Mouse (Mus musculus): ENCODE results near the gene Ugcg.

Ugcg gene

DNA sequence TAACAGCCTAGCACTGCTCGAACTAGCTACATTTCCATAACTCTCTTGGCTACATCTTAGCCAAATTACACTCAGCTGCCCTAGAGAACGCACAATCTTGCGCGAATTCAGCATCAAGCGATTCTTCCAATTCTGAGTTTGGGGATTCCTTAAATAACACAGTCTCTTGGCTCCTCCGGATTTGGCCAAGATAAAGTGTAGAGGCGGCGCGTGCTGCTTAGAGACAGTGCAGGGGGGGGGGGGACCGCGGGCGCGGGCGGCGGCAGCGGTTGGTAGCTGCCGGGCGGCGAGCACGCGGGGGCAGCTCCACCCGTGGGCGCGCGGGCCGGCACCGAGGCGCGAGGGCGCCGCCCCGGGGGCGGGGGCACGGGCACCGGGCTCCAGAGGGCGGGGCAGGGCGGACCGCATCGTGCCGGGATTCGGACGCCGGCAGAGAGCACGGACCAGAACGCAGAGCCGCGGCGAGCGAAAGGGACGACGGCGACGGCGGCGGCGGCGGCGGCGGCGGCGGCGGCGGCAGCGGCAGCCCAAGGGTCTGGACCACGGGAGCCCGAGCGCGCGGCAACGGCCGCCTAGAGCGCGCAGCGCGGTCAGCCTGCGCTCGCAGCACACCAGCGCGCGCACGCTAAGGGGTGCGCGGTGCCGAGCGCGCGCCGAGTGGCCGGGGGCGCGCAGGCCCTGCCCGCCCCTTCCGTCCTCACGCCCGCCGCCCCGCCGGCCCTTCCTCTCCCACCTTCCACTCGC, at the start of gene Ugcg:
Gene Ugcg, plus strand, starts transcription at position 456 of the 744 bp plus-strand sequence.
- peak; percentile 82 for DNase-seq (ENCODE audit: low spot score)

GRCm38 (mm10) chr4:59149043-59149442, 40.0 kb upstream of the Ugcg start:
- DNase-seq (ENCODE audit: low spot score), result peak; percentile 47

DNA sequence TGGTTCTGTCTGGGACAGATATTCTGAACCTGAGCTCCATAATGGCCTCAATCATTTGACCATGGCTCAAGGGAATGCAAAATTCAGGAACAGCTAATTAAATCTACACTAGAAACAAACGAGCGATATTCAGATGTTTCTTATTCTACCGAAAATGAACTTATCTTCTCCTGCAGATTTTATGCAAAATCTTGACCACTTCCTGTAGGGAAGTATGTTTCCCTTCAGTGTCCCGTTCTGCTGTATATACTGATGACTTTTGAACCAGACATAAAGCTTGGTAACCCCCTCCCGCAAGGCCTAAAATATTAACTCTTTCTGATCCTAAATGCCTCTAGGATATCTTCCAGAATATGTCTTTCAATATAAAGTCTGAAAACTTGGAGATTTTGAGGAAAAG, 38.1 kb upstream of the Ugcg start:
- DNase-seq (ENCODE audit: low spot score), result no peak

DNA sequence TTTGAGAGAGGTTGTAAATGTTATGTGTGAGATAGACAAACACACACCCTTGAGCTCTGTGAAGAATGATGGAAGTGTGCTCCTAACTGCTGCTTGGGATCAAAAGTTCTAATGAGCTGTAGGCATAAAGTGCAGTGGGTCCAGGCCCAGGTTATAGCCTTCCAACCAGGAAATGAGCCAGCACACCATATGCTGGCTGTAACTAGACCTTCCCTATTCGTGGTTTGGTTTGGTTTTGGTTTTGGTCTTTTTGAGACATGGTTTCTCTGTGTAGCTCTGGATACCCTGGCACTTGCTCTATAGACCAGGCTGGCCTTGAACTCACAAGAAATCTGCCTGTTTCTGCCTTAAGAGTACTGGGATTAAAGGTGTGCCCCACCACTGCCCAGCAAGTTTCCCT, 37.1 kb upstream of the Ugcg start:
- no peak for DNase-seq (ENCODE audit: low spot score)

DNA sequence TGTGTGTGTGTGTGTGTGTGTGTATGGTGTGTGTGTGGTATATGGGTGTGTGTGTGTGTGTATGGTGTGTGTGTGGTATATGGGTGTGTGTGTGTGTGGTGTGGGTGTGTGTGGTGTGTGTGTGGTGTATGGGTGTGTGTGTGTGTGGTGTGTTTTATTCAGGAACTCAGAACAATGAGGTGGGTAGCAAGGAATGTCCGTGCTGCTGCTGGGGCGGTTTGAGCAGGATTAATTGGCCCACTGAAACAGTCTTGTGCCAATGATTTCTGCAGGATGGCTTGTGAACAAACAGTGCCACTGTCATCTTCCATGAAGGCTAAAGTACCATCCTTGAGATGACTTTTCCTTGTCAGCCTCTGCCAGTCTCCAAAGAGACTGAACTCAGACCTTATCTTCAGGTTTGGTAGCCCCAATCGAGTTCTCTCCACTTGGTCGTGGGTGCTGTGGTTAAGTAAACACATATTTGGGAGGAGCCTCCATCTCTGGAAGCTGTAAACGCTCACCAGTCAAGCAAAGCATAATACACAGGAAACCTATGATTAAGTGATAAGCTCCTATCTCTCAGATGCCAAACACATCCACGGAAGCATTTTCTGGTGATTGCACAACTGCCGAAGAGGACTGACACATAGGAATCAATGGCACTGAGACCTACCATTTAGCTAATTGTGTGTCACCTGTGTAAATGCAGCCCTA, 32.0 kb upstream of the Ugcg start:
- DNase-seq (ENCODE audit: low spot score), result peak; percentile 24

- DNase-seq (ENCODE audit: low spot score), result no peak
These were observed 31.4 kb upstream of the Ugcg start for GRCm38 (mm10) chr4:59157654-59158053.

GRCm38 (mm10) chr4:59160289-59160688, 28.8 kb upstream of the Ugcg start:
- DNase-seq (ENCODE audit: low spot score), result no peak

DNA sequence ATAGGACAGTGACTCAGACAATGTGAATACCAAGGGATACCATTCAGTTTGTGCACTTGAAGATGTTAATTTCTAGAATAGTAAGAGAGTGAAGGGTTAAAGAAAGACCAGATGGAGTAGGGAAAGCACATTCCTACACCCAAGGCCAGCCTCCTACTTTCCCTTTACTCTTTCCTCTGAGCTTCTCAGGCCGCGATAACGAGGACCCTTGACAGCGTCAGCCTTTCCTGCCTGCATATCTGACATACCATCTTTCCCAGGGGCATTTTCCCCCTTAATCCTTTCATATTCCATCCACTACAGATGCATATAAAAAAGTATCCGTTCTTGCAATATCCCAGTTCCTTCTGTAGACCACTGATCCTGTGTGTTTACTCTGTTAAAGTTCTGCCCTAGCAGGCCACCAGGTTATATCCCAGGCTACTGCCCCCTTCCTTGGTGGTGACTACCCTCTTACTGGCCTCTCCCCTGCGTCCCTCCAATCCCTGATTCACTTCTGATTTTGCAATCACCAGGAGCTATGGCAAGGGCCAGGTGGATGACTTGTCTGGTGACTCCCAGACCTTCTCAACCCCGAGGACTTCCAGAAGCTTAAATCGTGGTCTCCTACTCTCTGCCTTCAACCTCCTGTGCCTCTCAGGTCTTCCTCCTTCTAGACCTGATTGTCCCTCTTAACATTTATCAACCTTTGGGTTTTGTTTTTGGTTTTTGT, 27.9 kb upstream of the Ugcg start:
- DNase-seq (ENCODE audit: low spot score), result no peak

- no peak for DNase-seq (ENCODE audit: low spot score)
These were observed 25.0 kb upstream of the Ugcg start for GRCm38 (mm10) chr4:59164034-59164433.

DNA sequence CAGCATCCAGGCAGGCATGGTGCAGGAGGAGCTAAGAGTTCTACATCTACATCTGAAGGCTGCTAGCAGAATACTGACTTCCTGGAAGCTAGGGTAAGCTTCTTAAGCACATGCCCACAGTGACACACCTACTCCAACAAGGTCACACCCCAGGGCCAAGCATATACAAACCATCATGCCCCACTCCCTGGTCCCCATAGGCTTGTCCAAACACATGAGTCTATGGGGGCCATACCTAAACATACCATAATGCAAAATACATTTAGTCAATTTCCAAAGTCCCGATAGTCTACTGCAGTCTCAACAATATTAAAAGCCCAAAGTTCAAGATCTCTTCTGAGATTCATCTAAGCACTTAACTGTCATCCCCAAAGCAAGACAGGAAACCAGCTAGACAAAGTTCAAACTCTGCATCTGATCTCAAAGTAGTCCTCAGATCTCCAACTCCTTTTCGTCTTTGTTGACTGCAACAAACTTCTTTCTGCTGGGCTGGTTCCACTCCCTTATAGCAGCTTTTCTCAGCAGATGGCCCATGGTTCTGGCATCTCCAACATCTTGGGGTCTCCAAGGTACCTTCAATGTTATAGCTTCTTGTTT, 21.7 kb upstream of the Ugcg start:
- DNase-seq (ENCODE audit: low spot score), result no peak

DNA sequence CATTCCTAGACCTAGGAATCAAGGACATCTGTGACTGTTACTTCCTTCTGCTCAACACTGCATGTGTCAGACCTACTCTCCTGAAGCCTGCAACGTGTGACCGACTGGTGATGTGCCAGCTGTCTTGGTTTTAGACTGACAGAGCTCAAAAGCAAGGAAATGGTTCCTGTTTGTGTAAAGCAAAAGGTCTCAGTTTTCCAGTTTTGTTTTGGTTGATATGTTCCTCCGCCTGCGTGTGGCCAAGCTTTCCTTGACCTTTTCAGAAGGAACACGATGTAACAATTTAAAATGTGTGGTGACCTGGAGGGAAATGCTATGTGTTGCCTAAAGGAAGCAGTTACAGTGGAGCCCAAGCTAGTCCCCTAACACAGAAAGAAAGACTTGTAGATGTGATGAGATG, 19.1 kb upstream of the Ugcg start:
- no peak for DNase-seq (ENCODE audit: low spot score)

DNA sequence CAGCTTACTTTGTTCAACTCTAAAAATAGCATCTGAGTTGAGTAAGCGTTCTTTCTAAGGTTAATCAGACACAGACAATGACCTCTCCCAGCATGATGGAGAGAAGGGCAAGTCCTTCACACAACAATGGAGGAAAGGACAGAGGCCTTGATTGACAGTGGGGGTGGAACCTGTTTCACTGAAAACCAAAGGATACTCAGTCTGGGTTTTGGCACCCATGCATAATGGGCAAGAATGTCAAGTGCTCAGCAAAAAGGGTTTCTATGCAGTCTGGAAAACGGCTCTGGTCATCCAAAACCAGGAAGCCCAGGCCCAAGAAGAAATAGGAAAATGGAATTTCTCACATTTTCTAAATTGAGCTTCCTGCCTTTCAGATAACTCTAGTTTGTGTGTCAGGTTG, 16.4 kb upstream of the Ugcg start:
- no peak for DNase-seq (ENCODE audit: low spot score)

DNA sequence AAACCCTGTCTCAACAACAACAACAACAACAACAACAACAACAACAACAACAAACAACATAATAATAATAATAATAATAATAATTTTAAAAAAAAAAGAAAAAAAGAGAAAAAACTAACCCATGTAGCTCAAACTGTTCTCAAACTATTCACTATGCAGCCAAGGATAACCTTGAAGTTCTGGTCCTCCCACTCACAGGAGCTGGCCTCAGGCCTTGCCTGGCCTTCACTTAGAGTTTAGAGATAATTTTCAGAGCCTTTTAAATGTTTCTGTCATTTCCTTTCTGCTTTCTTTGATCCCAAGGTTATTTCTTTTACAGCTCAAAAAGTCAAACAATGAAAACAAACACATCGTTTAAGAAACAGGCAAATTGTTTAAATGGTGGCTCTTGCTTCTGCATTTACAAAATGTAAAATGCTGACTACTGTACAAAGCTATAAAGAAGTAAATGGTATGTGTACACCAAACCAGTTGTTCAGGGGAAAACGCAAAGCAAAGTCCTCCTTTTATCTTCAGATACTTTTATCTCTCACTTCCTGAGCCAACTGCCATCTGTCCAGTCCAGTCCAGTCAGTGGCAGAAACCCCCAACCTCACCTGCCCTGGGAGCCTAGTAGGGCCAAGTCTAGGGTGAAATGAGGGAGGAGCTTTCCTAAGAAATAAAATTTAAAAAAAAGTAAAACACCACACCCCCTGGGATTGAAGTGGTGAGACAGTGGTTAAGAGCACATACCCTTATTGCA, 15.7 kb upstream of the Ugcg start:
- DNase-seq (ENCODE audit: low spot score), result no peak

DNA sequence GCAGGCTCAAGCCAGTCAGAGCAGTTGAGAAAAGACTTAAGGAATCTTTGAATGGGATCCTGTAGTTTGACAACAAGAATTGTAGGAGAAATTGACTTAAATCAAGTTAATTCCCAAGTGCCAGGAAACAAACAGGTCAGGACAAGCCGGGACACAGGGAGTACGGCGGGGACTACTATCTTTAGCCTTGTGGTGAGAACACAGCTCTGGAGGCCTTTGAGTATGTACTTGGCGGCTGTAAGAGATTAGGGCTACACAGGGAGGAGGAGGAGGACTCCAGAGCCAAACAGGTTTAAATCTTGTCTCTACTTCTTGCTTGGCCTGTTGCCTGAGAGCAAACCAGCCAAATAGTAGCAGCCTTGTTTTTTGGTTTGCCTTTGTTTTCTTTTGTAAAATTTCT, 14.1 kb upstream of the Ugcg start:
- DNase-seq (ENCODE audit: low spot score), result no peak

DNA sequence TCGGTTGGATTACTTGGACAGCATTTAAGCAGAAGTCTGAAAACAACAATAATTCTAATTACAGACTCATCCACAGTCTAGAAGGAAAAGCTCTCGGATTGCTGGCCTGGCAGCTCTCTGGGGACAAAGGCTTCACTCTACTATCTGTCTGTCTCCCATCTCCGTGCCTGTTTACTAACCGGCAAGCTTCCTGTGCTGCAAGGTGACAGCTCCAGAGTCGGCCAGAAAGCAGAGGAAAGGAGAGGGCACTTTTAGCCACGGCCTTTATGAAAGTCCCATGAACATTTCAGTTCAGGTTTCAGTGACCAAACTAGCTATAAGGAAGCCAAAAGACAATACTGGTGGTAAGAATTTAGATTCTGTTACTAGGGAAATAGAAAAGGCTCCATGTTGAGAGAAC, 13.1 kb upstream of the Ugcg start:
- no peak for DNase-seq (ENCODE audit: low spot score)

DNA sequence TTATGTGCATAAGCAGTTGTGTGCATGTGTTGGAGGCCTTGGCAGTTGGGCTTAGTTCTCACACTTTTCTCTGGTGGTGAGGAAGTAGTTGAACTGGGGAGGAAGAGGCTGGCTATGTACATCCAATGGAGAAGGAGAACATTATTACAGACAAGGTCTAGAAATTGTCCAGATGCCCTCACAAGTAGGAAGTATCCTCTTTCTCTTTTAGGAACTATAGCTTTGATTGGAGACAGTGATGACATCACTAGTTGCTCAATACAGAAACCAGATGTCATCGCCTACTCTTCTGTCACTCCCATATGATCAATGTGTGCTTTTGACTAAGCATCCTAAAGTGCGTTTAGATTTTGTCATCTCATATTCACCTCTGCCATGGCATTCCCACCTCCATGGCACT, 11.5 kb upstream of the Ugcg start:
- no peak for DNase-seq (ENCODE audit: low spot score)

DNA sequence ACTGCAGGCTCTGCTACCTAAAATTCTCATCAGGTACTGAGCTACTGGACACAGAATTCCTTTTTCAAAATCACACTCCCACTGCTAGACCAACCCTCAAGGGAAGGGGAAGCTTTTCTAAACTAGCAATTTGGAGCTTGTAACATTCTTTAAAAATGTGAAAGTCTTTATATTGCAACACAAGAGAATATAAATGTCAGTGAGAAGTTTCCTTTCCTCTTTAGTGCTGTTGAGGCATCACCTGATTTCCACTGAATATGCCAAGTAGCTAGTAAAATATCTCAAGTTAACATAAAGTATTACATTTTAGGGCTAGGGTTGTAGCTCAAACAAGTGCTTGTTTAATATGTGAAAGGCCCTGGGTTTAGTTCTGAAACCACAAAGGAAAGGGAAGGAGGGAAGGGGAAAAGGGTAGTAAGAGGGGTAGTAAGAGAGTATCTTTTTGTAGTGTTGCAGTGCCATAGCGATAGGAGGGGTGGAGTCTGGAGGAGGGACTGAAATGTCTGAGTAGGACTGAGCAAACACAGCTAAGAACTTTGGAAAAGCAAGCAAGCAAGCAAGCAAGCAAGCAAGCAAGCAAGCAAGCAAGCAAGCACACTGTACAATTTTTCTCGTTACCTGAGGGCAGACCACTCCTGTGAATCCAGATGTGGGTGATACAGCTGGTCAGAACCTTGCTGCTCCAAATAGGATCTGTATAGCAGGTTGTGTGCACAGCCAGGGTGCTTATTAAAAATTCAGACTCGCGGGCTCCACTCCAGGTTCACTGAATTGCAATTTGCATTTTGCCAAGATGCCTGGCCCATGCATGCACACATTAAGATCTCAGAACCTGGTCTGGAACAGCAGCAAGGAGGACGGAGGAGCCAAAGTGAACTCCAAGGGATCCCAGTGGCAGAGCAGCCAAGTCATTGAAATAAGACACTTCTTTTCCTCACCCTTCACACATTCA, 7.5 kb upstream of the Ugcg start:
- DNase-seq (ENCODE audit: low spot score), result no peak

DNA sequence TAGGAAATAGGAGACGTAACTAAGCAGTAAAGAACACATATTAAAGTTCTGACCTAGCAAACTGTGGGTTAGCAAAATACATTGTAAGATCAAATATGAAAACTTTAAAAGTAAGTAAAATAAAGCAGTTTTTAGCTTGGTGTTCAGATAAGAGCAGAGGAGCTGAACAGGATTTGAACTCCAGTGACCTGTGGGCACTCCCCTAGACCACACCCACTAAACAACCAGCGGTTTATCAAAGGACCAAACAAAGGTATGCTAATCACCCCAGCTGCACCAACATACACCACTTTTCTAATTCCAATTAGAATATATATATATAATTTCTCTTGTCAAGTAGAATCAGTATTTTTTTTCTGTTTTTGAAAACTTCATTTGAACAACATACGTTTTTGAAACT, 3.4 kb upstream of the Ugcg start:
- DNase-seq (ENCODE audit: low spot score), result no peak

- no peak for DNase-seq (ENCODE audit: low spot score)
These were observed 1.8 kb upstream of the Ugcg start for GRCm38 (mm10) chr4:59187289-59187688.

DNA sequence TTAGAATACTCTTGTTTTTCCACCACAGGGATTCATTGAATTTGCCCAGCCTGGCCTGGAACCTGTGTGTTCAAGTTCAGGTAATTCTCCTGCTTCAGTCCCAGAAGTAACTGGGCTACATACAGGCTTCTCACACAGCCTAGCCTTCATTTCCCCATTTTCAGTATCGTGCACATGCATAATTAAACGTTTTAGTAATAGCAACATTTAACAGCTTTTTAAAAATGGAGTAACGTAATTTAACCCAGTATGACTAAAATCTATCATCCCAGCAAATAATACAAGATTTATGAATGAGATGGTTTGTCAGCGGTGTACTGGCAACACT, 619 bp upstream of the Ugcg start:
- no peak for DNase-seq (ENCODE audit: low spot score)
